Mouse (Mus musculus) heart, embryonic 16.5 days (tissue): Measurements from ENCODE around the gene Itprid2. TPM values are rescaled to one million over a fixed set of nuclear protein-coding genes. Genes with fewer than 3 reads are reported as not detected.
A peak's percentile ranks its signal among the peaks of the same experiment; 100 is the strongest.
"Not testable (repeated sequence)": the region's sequence is repeated elsewhere in the genome, so short reads cannot be mapped to it uniquely, and the experiment has no call there.

ENCODE experiments used
- ATAC-seq: fragments of 200-750 bp; cut with Nextera tagmentation; replicated peaks from 2 replicates; pipeline ENCODE4 v1.8.0; 2017; ENCODE audit warnings: moderate number of reproducible peaks; ENCODE audit not compliant: insufficient read depth, low FRiP score; ENCODE audit errors: extremely low read depth
- H3K27ac ChIP-seq: fragments of 300-500 bp; sonication (generic); 2 replicates; pipeline ENCODE4 v1.5.1; 2014; ENCODE audit warnings: mild to moderate bottlenecking, low read length, control low read depth, moderate library complexity
- H3K27me3 ChIP-seq: fragments of 300-500 bp; sonication (generic); 2 replicates; pipeline ENCODE4 v1.6.1; 2014; ENCODE audit warnings: low read length, mixed read lengths; ENCODE audit not compliant: control insufficient read depth, insufficient read depth
- H3K36me3 ChIP-seq: fragments of 300-500 bp; sonication (generic); 2 replicates; pipeline ENCODE4 v1.6.1; 2014; ENCODE audit not compliant: control insufficient read depth, insufficient read depth
- H3K4me1 ChIP-seq: fragments of 300-500 bp; sonication (generic); 2 replicates; pipeline ENCODE4 v1.6.1; 2014; ENCODE audit warnings: low read length, mixed read lengths; ENCODE audit not compliant: control insufficient read depth, insufficient read depth
- H3K4me2 ChIP-seq: fragments of 300-500 bp; sonication (generic); 2 replicates; pipeline ENCODE4 v1.6.1; 2014; ENCODE audit warnings: low read depth, mild to moderate bottlenecking, control low read depth, low read length
- H3K4me3 ChIP-seq: fragments of 300-500 bp; sonication (generic); 2 replicates; pipeline ENCODE4 v1.5.1; 2014; ENCODE audit warnings: mild to moderate bottlenecking, control low read depth, low read length
- H3K9ac ChIP-seq: fragments of 300-500 bp; sonication (generic); 2 replicates; pipeline ENCODE4 v1.6.1; 2014; ENCODE audit warnings: low read length, control low read depth
- H3K9me3 ChIP-seq: fragments of 300-500 bp; sonication (generic); replicated peaks from 2 replicates; pipeline ENCODE4 v1.6.1; 2016; ENCODE audit warnings: low read length; ENCODE audit not compliant: control insufficient read depth
- WGBS: fragments of 180-500 bp; shearing (Covaris S2); extraction: QIAGEN DNeasy Blood & Tissue Kit; methylation state at CpG from one replicate; pipeline ENCODE4 v1.1.7; 2014; 5-methylcytosine and 5-hydroxymethylcytosine counted together
- polyA plus RNA-seq: library from polyadenylated mRNA; unstranded; fragments of >200 nt; fragmentation: Nextera tagmentation; extraction: Ambion mirVana; gene quantifications from 2 replicates; pipeline ENCODE4 v1.2.1, GENCODE M21; 2015

Itprid2 gene
- 6.2 and 6.4 TPM in 2 replicates for polyA plus RNA-seq

DNA sequence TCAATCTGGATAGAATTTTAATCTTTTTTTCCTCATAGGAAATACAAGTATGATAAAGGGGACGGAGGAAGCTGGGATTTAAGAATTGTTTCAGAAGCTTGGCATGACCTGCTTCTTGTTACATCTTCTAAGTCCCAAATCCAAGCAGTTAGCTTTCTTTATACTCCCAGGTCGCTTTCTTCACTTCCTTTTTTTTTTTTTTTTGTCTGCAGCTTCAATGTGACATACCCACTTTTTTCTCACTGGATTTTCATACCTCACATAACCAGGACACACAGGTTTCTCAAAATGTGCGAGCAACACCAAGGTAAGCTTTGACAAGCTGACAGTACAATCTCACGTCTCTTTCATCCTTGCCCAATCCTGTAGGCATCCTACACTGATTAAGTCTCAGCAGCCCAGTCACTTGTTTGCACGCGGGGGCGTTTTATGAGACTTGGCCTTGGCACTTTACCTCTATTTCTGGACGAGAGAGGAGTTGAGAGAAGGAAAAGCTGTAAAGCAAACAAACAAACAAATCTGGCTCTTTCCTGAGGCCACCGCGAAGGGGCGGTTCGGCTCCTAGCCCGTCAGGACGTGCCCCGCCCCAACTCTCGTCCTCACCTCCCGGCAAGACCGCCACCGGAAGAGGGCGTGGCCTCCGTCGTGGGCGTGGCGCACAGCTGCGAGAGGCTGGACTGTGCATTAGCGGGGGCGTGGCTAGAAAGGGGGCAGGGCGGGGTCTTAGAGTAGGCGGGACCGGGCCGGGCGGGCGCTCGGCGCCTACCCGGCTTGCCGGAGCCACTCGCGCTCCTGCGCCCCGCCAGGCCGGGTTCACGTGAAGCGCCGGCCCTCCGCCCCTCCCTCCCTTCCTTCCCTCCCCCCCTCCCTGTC is at the start of gene Itprid2:
Gene Itprid2 (plus strand): TSS at position 825 of the 873 bp plus-strand sequence.
- Histone ChIP-seq H3K9me3 (no peaks in the 10 kb centered on the region), H3K4me3 (peak within 1 kb of the TSS; percentile 93), H3K4me2 (peak within 1 kb of the TSS; percentile 81), H3K4me1 (peaks cover 21% of the 10 kb centered on the region), H3K9ac (peak within 1 kb of the TSS; percentile 83), H3K27ac (peak within 1 kb of the TSS; percentile 94), H3K36me3 (no peaks in the 10 kb centered on the region), H3K27me3 (no peaks in the 10 kb centered on the region)
- ATAC-seq: peak; percentile 100
- 3% methylated on average over 32 of the region's 46 CpGs for WGBS

DNA sequence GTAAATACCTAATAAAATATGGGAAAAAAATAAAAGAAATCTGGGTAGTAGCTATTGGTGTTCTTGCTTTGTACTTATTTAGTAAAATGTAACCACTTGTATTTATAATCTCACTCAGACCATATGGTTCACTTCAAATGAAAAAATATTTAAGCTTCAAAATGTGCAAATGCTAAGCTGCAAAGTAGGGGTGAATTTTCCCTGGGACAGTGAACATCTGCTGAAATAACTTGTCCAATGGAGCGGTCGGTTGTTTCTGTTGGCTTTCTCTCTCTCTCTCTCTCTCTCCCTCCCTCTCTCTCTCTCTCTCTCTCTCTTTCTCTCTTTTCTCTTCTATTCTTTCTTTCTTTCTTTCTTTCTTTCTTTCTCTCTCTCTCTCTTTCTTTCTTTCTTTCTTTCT is 39.0 kb upstream of the Itprid2 start:
- Histone ChIP-seq H3K27ac (no peak overlapping the region), H3K9ac (no peak overlapping the region), H3K36me3 (no peaks in the 10 kb centered on the region), H3K27me3 (no peaks in the 10 kb centered on the region), H3K4me2 (no peak overlapping the region), H3K9me3 (no peaks in the 10 kb centered on the region), H3K4me3 (no peak overlapping the region), H3K4me1 (peaks cover 5% of the 10 kb centered on the region; the same call in 1 of the 2 replicates)
- WGBS: 80% methylated on average over 2 of the region's 2 CpGs
- no peak for ATAC-seq

DNA sequence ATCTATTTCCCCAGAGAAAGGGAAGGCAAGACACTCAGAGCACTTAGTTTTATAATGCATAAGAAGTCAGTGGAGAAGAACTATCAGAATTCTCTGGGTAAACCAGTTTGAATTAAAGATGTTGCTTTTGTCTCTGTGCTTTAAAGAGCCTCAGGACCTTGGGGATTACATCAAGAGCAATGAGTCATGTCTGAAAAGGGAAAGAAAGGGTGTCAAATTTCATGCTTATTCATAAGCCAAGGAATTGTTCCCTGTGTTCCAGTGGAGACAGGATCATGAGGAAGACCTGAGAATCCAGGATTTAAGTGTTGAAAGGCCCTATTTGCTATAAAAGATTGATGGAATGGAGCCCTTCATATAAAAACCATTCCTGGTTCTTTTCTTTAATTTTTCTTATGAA is 38.1 kb upstream of the Itprid2 start:
- no peaks in the 10 kb centered on the region for H3K27me3 ChIP-seq
- no peak overlapping the region for H3K4me2 ChIP-seq
- no peak for ATAC-seq
- H3K36me3 ChIP-seq: no peaks in the 10 kb centered on the region
- H3K9me3 ChIP-seq: no peaks in the 10 kb centered on the region
- no peak overlapping the region for H3K4me3 ChIP-seq
- peaks cover 12% of the 10 kb centered on the region for H3K4me1 ChIP-seq
- H3K9ac ChIP-seq: no peak overlapping the region
- no peak overlapping the region; the same call in 1 of the 2 replicates for H3K27ac ChIP-seq

DNA sequence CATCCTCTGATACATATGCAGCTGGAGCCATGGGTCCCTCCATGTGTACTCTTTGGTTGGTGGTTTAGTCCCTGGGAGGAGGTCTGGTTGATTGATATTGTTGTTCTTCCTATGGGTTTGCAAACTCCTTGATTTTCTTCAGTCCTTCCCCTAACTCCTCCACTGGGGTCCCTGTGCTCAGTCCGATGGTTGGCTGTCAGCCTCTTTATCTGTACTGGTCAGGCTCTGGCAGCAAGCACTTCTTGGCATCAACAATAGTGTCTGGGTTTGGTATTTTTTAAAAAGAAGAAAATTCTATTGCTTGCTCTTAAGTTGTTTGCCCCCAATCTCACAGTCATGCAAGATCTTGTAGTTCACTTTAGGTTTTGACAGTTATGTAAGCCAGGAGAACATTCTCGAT is 34.0 kb upstream of the Itprid2 start:
- not testable (repeated sequence) for H3K4me3 ChIP-seq, ATAC-seq, H3K4me2 ChIP-seq, H3K36me3 ChIP-seq, H3K27me3 ChIP-seq, H3K9ac ChIP-seq, H3K9me3 ChIP-seq
- 34% methylated on average over 2 of the region's 2 CpGs for WGBS
- Histone ChIP-seq H3K4me1 (peaks cover 12% of the 10 kb centered on the region), H3K27ac (peak overlapping the region; percentile 66)

DNA sequence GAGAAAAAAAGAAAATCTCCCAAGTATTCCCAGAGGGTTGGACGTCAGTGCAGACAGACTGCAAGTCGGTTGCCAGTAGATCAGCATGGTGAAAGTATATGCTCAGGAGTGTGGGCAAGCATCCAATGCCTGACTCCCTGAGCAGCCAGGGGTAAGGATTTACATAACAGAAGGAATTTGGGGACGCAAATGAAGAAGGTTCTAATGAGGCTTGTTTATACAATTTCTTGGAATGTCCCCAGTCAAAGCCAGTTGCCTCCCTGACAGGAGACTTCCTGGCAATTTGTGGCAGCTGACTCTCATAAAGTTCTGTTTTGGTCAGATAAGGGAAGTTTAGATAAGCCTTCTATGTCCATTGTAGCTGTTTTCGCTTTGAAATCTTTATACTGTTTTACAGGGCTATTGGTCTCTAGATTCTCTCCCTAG is 33.4 kb upstream of the Itprid2 start:
- H3K27ac ChIP-seq: peak overlapping the region; percentile 66

DNA sequence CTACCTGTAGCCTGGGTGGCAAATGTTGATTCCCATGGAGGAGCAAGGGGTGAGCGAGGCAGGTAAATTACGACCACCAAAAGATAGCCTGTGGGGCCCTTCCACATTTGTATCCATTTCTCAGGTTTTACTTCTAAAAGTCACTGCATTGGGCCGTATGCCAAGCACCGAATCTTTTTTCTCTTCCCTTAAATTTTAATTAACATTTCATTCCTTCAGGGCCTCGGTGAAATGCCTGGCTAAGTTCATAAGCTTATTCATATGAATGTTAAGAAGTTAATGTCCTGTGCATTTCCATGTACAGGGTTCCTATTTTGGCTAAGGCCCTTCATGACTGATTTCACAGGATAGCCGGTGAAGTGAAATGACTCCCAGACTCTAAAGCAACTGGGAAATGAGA is 32.8 kb upstream of the Itprid2 start:
- H3K27ac ChIP-seq: peak overlapping the region; percentile 31

More for the DNA sequence above, 33.4 kb upstream of the Itprid2 start:
- peaks cover 12% of the 10 kb centered on the region for H3K4me1 ChIP-seq
- no peak overlapping the region for H3K9ac ChIP-seq
- no peaks in the 10 kb centered on the region for H3K27me3 ChIP-seq
- WGBS: 27% methylated on average over 4 of the region's 4 CpGs
- no peak overlapping the region for H3K4me3 ChIP-seq
- no peaks in the 10 kb centered on the region for H3K9me3 ChIP-seq
- ATAC-seq: peak; percentile 32
- no peaks in the 10 kb centered on the region for H3K36me3 ChIP-seq
- no peak overlapping the region for H3K4me2 ChIP-seq

DNA sequence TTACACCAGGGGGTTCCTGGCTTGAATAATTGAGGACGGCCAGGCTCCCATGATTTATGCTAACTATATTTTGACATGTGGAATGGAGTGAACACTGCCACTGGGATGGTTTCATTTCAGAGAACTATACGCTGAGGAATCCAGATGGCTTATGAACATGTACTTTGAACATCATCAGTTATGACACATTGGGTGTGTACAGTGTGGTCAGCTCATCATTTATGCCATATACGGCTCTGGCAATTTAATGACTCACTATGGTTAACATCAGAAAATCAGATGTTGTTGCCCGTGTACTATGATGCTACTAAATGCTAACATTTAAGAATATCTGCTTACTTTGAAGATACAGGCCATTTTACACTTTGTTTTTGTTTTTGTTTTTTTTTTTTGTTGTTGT is 31.8 kb upstream of the Itprid2 start:
- 82% methylated on average over 4 of the region's 4 CpGs for WGBS
- Histone ChIP-seq H3K4me3 (no peak overlapping the region), H3K4me1 (peaks cover 6% of the 10 kb centered on the region), H3K27ac (no peak overlapping the region), H3K9ac (no peak overlapping the region), H3K9me3 (no peaks in the 10 kb centered on the region), H3K36me3 (no peaks in the 10 kb centered on the region), H3K27me3 (no peaks in the 10 kb centered on the region), H3K4me2 (no peak overlapping the region)
- no peak for ATAC-seq

More for the DNA sequence above, 32.8 kb upstream of the Itprid2 start:
- Histone ChIP-seq H3K4me1 (peaks cover 6% of the 10 kb centered on the region), H3K4me2 (no peak overlapping the region), H3K27me3 (no peaks in the 10 kb centered on the region), H3K36me3 (no peaks in the 10 kb centered on the region), H3K9me3 (no peaks in the 10 kb centered on the region), H3K4me3 (no peak overlapping the region), H3K9ac (no peak overlapping the region)
- ATAC-seq: no peak
- 77% methylated on average over 6 of the region's 6 CpGs for WGBS

DNA sequence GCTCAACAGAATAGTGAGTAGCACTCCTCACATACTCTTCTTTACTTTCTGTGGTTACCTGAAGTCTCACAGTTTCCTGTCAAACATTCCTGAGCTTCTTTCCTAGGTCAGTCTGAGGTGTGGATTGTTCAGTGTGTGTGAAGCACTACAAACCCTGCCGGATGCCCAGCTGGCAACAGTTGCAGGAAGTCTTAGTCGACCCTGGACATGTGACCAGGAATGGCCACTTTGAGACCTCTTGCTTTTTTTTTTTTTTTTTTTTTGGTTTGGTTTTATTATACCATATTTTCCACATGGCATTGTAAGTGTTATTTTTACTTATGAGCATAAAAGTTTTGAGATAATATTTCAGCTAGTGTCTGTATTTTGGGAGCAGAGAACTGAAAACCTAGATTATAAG is 29.1 kb upstream of the Itprid2 start:
- no peak for ATAC-seq
- Histone ChIP-seq H3K9ac (no peak overlapping the region), H3K9me3 (no peaks in the 10 kb centered on the region), H3K27ac (no peak overlapping the region), H3K27me3 (no peaks in the 10 kb centered on the region), H3K4me1 (peaks cover 6% of the 10 kb centered on the region), H3K36me3 (no peaks in the 10 kb centered on the region), H3K4me3 (no peak overlapping the region), H3K4me2 (no peak overlapping the region)
- WGBS: 41% methylated on average over 2 of the region's 2 CpGs

DNA sequence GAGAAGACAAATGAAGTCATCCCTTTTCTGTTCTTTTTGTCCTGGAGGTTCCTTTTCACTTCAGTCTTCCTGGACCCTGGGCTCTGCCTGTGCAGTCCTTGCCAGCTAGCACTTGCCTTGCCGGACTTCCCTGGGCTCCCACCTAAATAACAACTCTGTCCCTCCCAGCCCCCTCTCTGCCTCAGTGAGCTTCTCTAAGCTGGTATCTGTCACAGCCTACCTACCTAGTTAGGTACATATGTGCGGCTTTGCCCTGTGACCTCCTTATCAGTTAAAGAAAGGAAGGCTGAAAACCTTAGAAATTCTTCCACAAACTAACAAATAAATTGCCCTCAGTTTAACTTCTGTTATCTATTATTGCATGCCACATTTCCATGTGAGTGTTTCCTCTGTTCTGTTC is 28.0 kb upstream of the Itprid2 start:
- Histone ChIP-seq H3K4me2 (no peak overlapping the region), H3K9ac (no peak overlapping the region), H3K9me3 (no peaks in the 10 kb centered on the region), H3K36me3 (no peaks in the 10 kb centered on the region), H3K27me3 (no peaks in the 10 kb centered on the region), H3K4me1 (no peaks in the 10 kb centered on the region), H3K4me3 (no peak overlapping the region), H3K27ac (no peak overlapping the region)
- 71% methylated on average over 2 of the region's 2 CpGs for WGBS
- ATAC-seq: no peak
